Mouse (Mus musculus) MEL (cell line): Measurements from ENCODE around the gene Btbd11. TPM values are rescaled to one million over a fixed set of nuclear protein-coding genes. Genes with fewer than 3 reads are reported as not detected.

Source experiments
- DNase-seq: peaks from one replicate; pipeline ENCODE4 v3.0.0; 2011; ENCODE audit warnings: low read depth, low spot score
- H3K27ac ChIP-seq: 2 replicates; pipeline ENCODE4 v1.5.1; 2012; ENCODE audit warnings: low read depth, mild to moderate bottlenecking, control low read depth, low read length, moderate library complexity; ENCODE audit not compliant: control insufficient read depth
- H3K27me3 ChIP-seq, 2 experiments: fragments of 150-350 bp in 1 of 2; sonication (generic) in 1 of 2; 2 replicates each; pipeline ENCODE4 v1.6.1; 2012; ENCODE audit warnings: low read length in 2 of 2, mild to moderate bottlenecking in 2 of 2, improper control_type of control experiment in 1 of 2, moderate library complexity in 1 of 2; ENCODE audit not compliant: insufficient read depth in 2 of 2, control insufficient read depth in 1 of 2
- H3K36me3 ChIP-seq, 2 experiments: 2 replicates each; pipeline ENCODE4 v1.6.1; 2012 to 2014; ENCODE audit warnings: low read length in 2 of 2, improper control_type of control experiment in 1 of 2, inconsistent platforms in 1 of 2, mild to moderate bottlenecking in 1 of 2; ENCODE audit not compliant: insufficient read depth in 2 of 2, control insufficient read depth in 1 of 2
- H3K4me1 ChIP-seq, 2 experiments: fragments of 150-350 bp in 1 of 2; sonication (generic) in 1 of 2; 2 replicates each; pipeline ENCODE4 v1.6.1; 2012; ENCODE audit warnings: low read length in 2 of 2, improper control_type of control experiment in 1 of 2, mild to moderate bottlenecking in 1 of 2; ENCODE audit not compliant: insufficient read depth in 2 of 2, control insufficient read depth in 1 of 2
- H3K4me3 ChIP-seq, 2 experiments: fragments of 150-350 bp in 1 of 2; sonication (generic) in 1 of 2; 2 replicates each; pipeline ENCODE4 v1.5.1; 2012; ENCODE audit warnings: low read depth in 2 of 2, low read length in 2 of 2, mild to moderate bottlenecking in 2 of 2, moderate library complexity in 2 of 2, control low read depth in 1 of 2, improper control_type of control experiment in 1 of 2; ENCODE audit not compliant: control insufficient read depth in 1 of 2, insufficient read depth in 1 of 2
- H3K79me2 ChIP-seq: 2 replicates; pipeline ENCODE4 v1.6.1; 2012; ENCODE audit warnings: mild to moderate bottlenecking, low read length, moderate library complexity; ENCODE audit not compliant: control insufficient read depth, poor library complexity, insufficient read depth
- H3K9ac ChIP-seq: 2 replicates; pipeline ENCODE4 v1.6.1; 2012; ENCODE audit warnings: low read depth, mild to moderate bottlenecking, control low read depth, low read length, moderate library complexity; ENCODE audit not compliant: control insufficient read depth, poor library complexity, severe bottlenecking
- H3K9me3 ChIP-seq: fragments of 150-350 bp; sonication (generic); replicated peaks from 2 replicates; pipeline ENCODE4 v1.6.1; 2012; ENCODE audit warnings: mild to moderate bottlenecking, low read length, improper control_type of control experiment, moderate library complexity; ENCODE audit not compliant: insufficient read depth
- CHD2 ChIP-seq: IDR thresholded peaks from 2 replicates; pipeline ENCODE4 v1.6.1; 2011; ENCODE audit warnings: low read length, improper control_type of control experiment
- CTCF ChIP-seq, 3 experiments: IDR thresholded peaks in 2 of 3; conservative IDR thresholded peaks in 1 of 3; 2 replicates each; pipeline ENCODE4 v1.5.1; 2011 to 2012; ENCODE audit warnings: low read length in 3 of 3, low read depth in 2 of 3, mild to moderate bottlenecking in 2 of 3, improper control_type of control experiment in 1 of 3, inconsistent platforms in 1 of 3, mixed read lengths in 1 of 3, moderate library complexity in 1 of 3; ENCODE audit not compliant: control insufficient read depth in 1 of 3, insufficient read depth in 1 of 3, poor library complexity in 1 of 3, severe bottlenecking in 1 of 3
- E2F4 ChIP-seq: IDR thresholded peaks from 2 replicates; pipeline ENCODE4 v1.6.1; 2011; ENCODE audit warnings: low read depth, low read length, improper control_type of control experiment, borderline replicate concordance
- ETS1 ChIP-seq: IDR thresholded peaks from 2 replicates; pipeline ENCODE4 v1.6.1; 2012; ENCODE audit warnings: low read depth, mild to moderate bottlenecking, inconsistent platforms, low read length, improper control_type of control experiment, moderate library complexity
- KAT2A ChIP-seq: conservative IDR thresholded peaks from 2 replicates; pipeline ENCODE4 v1.6.1; 2012; ENCODE audit warnings: low read depth, low read length, improper control_type of control experiment, inconsistent platforms
- MEF2A ChIP-seq: IDR thresholded peaks from 2 replicates; pipeline ENCODE4 v1.6.1; 2014; ENCODE audit warnings: low read depth, mild to moderate bottlenecking, inconsistent platforms, low read length, improper control_type of control experiment; ENCODE audit not compliant: poor library complexity, insufficient replicate concordance, severe bottlenecking; ENCODE audit errors: extremely low read depth
- MXI1 ChIP-seq: IDR thresholded peaks from 2 replicates; pipeline ENCODE4 v1.6.1; 2011; ENCODE audit warnings: mild to moderate bottlenecking, low read depth, low read length, improper control_type of control experiment
- MYB ChIP-seq: IDR thresholded peaks from 2 replicates; pipeline ENCODE4 v1.6.1; 2011; ENCODE audit warnings: mild to moderate bottlenecking, low read depth, low read length, improper control_type of control experiment
- NELFE ChIP-seq: IDR thresholded peaks from 2 replicates; pipeline ENCODE4 v1.6.1; 2011; ENCODE audit warnings: low read depth, low read length, improper control_type of control experiment
- POLR2A ChIP-seq, 2 experiments: IDR thresholded peaks; 2 replicates each; pipeline ENCODE4 v1.6.1; 2011 to 2012; ENCODE audit warnings: low read length in 2 of 2, mild to moderate bottlenecking in 2 of 2, control low read depth in 1 of 2, improper control_type of control experiment in 1 of 2, low read depth in 1 of 2, moderate library complexity in 1 of 2; ENCODE audit not compliant: control insufficient read depth in 1 of 2, insufficient read depth in 1 of 2, poor library complexity in 1 of 2
- POLR2AphosphoS5 ChIP-seq: IDR thresholded peaks from 2 replicates; pipeline ENCODE4 v1.6.1; 2012; ENCODE audit warnings: low read depth, borderline replicate concordance, mild to moderate bottlenecking, inconsistent platforms, low read length, moderate library complexity, mixed read lengths
- RAD21 ChIP-seq: IDR thresholded peaks from 2 replicates; pipeline ENCODE4 v1.6.1; 2011; ENCODE audit warnings: mild to moderate bottlenecking, low read depth, low read length, improper control_type of control experiment
- RCOR1 ChIP-seq: IDR thresholded peaks from 2 replicates; pipeline ENCODE4 v1.6.1; 2012; ENCODE audit warnings: low read depth, mild to moderate bottlenecking, inconsistent platforms, low read length, improper control_type of control experiment
- SMC3 ChIP-seq: IDR thresholded peaks from 2 replicates; pipeline ENCODE4 v1.6.1; 2011; ENCODE audit warnings: low read depth, low read length, improper control_type of control experiment
- TAL1 ChIP-seq: IDR thresholded peaks from 2 replicates; pipeline ENCODE4 v1.6.1; 2012; ENCODE audit warnings: mild to moderate bottlenecking, inconsistent platforms, low read length, moderate library complexity, mixed read lengths
- UBTF ChIP-seq: IDR thresholded peaks from 2 replicates; pipeline ENCODE4 v1.6.1; 2012; ENCODE audit warnings: low read depth, mild to moderate bottlenecking, inconsistent platforms, low read length, improper control_type of control experiment, moderate library complexity, borderline replicate concordance; ENCODE audit not compliant: insufficient read depth
- ZKSCAN1 ChIP-seq: IDR thresholded peaks from 2 replicates; pipeline ENCODE4 v1.6.1; 2012; ENCODE audit warnings: low read depth, mild to moderate bottlenecking, inconsistent platforms, low read length, improper control_type of control experiment, moderate library complexity
- ZMIZ1 ChIP-seq: IDR thresholded peaks from 2 replicates; pipeline ENCODE4 v1.6.1; 2012; ENCODE audit warnings: low read depth, mild to moderate bottlenecking, inconsistent platforms, low read length, improper control_type of control experiment, moderate library complexity
- polyA plus RNA-seq, 2 experiments: library from polyadenylated mRNA; stranded (reverse) in 1 of 2; unstranded in 1 of 2; fragments of >175 nt in 1 of 2; fragments of >200 nt in 1 of 2; gene quantifications; 2 replicates each; pipeline versions ENCODE4 v1.2.1 to v1.2.4; 2012; ENCODE audit warnings: low replicate concordance in 2 of 2, low read depth in 1 of 2; ENCODE audit not compliant: insufficient read length in 2 of 2, insufficient read depth in 1 of 2, missing spikeins in 1 of 2
- total RNA-seq: library from RNA; depleted of rRNA; stranded (reverse); fragments of 300-350 nt; gene quantifications from 2 replicates; pipeline ENCODE4 v1.2.3, GENCODE M21; 2012

The Btbd11 gene
- total and polyA plus RNA-seq, 3 experiments, result not detected

DNA sequence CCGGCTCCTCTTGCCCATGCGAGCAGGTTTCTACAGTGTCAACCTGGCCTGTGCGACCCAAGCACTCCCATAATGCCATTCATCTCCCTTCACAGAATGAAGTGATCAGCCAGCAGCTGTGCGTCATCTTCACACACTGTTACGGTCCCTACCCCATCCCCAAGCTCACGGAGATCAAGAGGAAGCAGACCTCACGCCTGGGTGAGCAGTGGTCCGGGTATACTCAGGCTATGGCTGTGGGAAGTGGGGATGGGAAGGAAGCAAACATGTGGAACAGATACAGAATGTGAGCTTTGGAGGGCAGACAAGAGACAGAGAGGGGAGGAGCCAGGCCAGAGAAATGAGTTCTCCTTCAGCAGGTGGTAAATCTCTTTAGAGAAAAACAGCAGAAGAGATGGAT is 253.8 kb downstream of the Btbd11 start:
- H3K36me3 ChIP-seq, result no peaks in the 10 kb centered on the region
- H3K9me3 ChIP-seq, result no peaks in the 10 kb centered on the region
- no peaks in the 10 kb centered on the region for H3K79me2 ChIP-seq
- no peak for DNase-seq
- H3K4me3 ChIP-seq, result no peak overlapping the region
- no peak overlapping the region for H3K9ac ChIP-seq
- TF ChIP-seq ETS1 (no peak), ZKSCAN1 (no peak), ZMIZ1 (no peak), UBTF (no peak), E2F4 (no peak), MYB (no peak), RCOR1 (no peak), TAL1 (no peak), POLR2A (IDR thresholded peaks at IDR 0.05; ENCODE audit: control insufficient read depth in 1 of 2, insufficient read depth in 1 of 2, low read depth in 1 of 2, low read length in 2 of 2, poor library complexity in 1 of 2) (no peak), NELFE (no peak), CHD2 (no peak), MXI1 (no peak), CTCF (IDR thresholded peaks at IDR 0.05 in 2 of 3, conservative IDR thresholded peaks at IDR 0.05 in 1 of 3; ENCODE audit: control insufficient read depth in 1 of 3, insufficient read depth in 1 of 3, low read depth in 2 of 3, low read length in 3 of 3, poor library complexity in 1 of 3, severe bottlenecking in 1 of 3) (no peak), KAT2A (no peak)
- TF ChIP-seq, all 39 proteins: peak for 0
- H3K4me1 ChIP-seq, result no peaks in the 10 kb centered on the region
- no peak overlapping the region for H3K27ac ChIP-seq
- no peaks in the 10 kb centered on the region for H3K27me3 ChIP-seq

DNA sequence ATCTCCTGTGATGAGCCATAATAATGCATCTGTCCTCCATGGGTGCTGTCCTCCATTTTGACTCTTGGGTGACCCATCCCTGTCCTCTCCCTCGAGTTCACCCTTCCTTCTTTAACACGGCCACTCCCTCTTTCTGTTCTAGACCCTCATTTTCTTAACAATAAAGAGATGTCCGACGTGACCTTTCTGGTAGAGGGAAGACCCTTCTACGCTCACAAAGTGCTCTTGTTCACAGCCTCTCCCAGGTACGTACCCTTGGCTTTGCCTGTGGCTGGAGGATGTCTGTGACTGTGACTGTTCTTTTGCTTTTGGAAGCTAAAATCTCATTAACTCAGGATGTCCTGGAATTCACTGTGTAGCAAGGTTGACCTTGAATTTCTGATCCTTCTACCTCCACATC is 258.7 kb downstream of the Btbd11 start:
- Histone ChIP-seq H3K27me3 (no peaks in the 10 kb centered on the region), H3K36me3 (no peaks in the 10 kb centered on the region), H3K27ac (no peak overlapping the region), H3K79me2 (no peaks in the 10 kb centered on the region), H3K9ac (no peak overlapping the region), H3K4me1 (no peaks in the 10 kb centered on the region), H3K9me3 (no peaks in the 10 kb centered on the region), H3K4me3 (no peak overlapping the region)
- DNase-seq, result no peak
- TF ChIP-seq TAL1, result no peak
- no peak for TF ChIP-seq ZMIZ1

DNA sequence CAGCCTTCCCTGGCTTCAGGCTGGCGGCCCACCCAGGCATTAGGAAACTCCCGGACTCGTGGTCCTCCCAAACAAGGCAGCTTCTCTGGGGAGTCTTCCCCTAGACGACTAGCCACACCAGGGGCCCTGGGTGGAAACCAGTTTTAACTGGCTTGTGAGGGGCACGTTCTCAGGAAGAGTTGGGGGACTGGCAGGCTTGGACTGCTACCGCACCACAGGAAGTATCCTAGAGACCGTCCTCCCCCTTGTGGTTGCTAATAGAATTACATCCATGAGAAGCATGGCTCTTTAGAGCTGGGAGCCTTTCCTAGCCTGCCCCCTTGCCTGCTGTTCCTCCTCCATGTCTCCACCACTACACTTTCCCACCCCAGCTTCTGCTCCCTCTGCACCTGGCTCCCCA is 265.1 kb downstream of the Btbd11 start:
- Histone ChIP-seq H3K27ac (no peak overlapping the region), H3K36me3 (no peaks in the 10 kb centered on the region), H3K9me3 (no peaks in the 10 kb centered on the region), H3K9ac (no peak overlapping the region), H3K27me3 (no peaks in the 10 kb centered on the region), H3K4me1 (no peaks in the 10 kb centered on the region), H3K79me2 (no peaks in the 10 kb centered on the region), H3K4me3 (no peak overlapping the region)
- peak in 2 of 3 experiments; percentile 24 to 31; a peak in 2 of 6 replicates for TF ChIP-seq CTCF (IDR thresholded peaks at IDR 0.05 in 2 of 3, conservative IDR thresholded peaks at IDR 0.05 in 1 of 3; ENCODE audit: control insufficient read depth in 1 of 3, insufficient read depth in 1 of 3, low read depth in 2 of 3, low read length in 3 of 3, poor library complexity in 1 of 3, severe bottlenecking in 1 of 3)
- TF ChIP-seq SMC3, result peak; percentile 29
- TF ChIP-seq POLR2AphosphoS5, result no peak
- TF ChIP-seq RAD21, result peak; percentile 15
- TF ChIP-seq MEF2A, result no peak
- no peak for TF ChIP-seq UBTF
- DNase-seq, result peak; percentile 3
